Mouse (Mus musculus): Measurements from ENCODE around the gene Hhat.

The Hhat gene

GRCm38 (mm10) chr1:192557978-192558594 lies 212.9 kb downstream of the Hhat start:
- in situ Hi-C loops (cut with MseI, MboI) = no loop called here

- in situ Hi-C loops (cut with MseI, MboI) = no loop called here
Measured at GRCm38 (mm10) chr1:192555516-192555915, 215.5 kb downstream of the Hhat start.

GRCm38 (mm10) chr1:192550561-192550960 lies 220.5 kb downstream of the Hhat start:
- in situ Hi-C loops (cut with MseI, MboI) = no loop called here

- in situ Hi-C loops (cut with MseI, MboI) = no loop called here
Measured at GRCm38 (mm10) chr1:192546843-192547242, 224.2 kb downstream of the Hhat start.

- in situ Hi-C loops (cut with MseI, MboI) = no loop called here
Measured at GRCm38 (mm10) chr1:192544901-192545300, 226.1 kb downstream of the Hhat start.

GRCm38 (mm10) chr1:192544091-192544490 lies 226.9 kb downstream of the Hhat start:
- in situ Hi-C loops (cut with MseI, MboI) = no loop called here

- in situ Hi-C loops (cut with MseI, MboI) = no loop called here
Measured at GRCm38 (mm10) chr1:192543686-192544085, 227.3 kb downstream of the Hhat start.

GRCm38 (mm10) chr1:192542093-192542492 lies 228.9 kb downstream of the Hhat start:
- in situ Hi-C loops (cut with MseI, MboI) = no loop called here

GRCm38 (mm10) chr1:192537169-192537568 lies 233.9 kb downstream of the Hhat start:
- in situ Hi-C loops (cut with MseI, MboI) = no loop called here

- in situ Hi-C loops (cut with MseI, MboI) = no loop called here
Measured at GRCm38 (mm10) chr1:192536440-192536839, 234.6 kb downstream of the Hhat start.

GRCm38 (mm10) chr1:192533016-192533415 lies 238.0 kb downstream of the Hhat start:
- in situ Hi-C loops (cut with MseI, MboI) = no loop called here

GRCm38 (mm10) chr1:192532212-192532611 lies 238.8 kb downstream of the Hhat start:
- in situ Hi-C loops (cut with MseI, MboI) = no loop called here

GRCm38 (mm10) chr1:192531490-192532146 lies 239.4 kb downstream of the Hhat start:
- in situ Hi-C loops (cut with MseI, MboI) = no loop called here

- in situ Hi-C loops (cut with MseI, MboI) = no loop called here
Measured at GRCm38 (mm10) chr1:192525711-192526350, 245.2 kb downstream of the Hhat start.

- in situ Hi-C loops (cut with MseI, MboI) = no loop called here
Measured at GRCm38 (mm10) chr1:192522376-192523178, 248.4 kb downstream of the Hhat start.

- in situ Hi-C loops (cut with MseI, MboI) = no loop called here
Measured at GRCm38 (mm10) chr1:192520836-192521435, 250.1 kb downstream of the Hhat start.

- in situ Hi-C loops (cut with MseI, MboI) = no loop called here
Measured at GRCm38 (mm10) chr1:192519713-192520112, 251.3 kb downstream of the Hhat start.

- in situ Hi-C loops (cut with MseI, MboI) = no loop called here
Measured at GRCm38 (mm10) chr1:192515373-192515772, 255.7 kb downstream of the Hhat start.

GRCm38 (mm10) chr1:192512821-192513220 lies 258.2 kb downstream of the Hhat start:
- in situ Hi-C loops (cut with MseI, MboI) = no loop called here

- in situ Hi-C loops (cut with MseI, MboI) = no loop called here
Measured at GRCm38 (mm10) chr1:192503651-192504050, 267.4 kb downstream of the Hhat start.

GRCm38 (mm10) chr1:192502835-192503234 lies 268.2 kb downstream of the Hhat start:
- in situ Hi-C loops (cut with MseI, MboI) = no loop called here

- in situ Hi-C loops (cut with MseI, MboI) = no loop called here
Measured at GRCm38 (mm10) chr1:192502016-192502415, 269.0 kb downstream of the Hhat start.
